19 mouse cellular contexts compared by ENCODE assay signal in the genomic region with DNA sequence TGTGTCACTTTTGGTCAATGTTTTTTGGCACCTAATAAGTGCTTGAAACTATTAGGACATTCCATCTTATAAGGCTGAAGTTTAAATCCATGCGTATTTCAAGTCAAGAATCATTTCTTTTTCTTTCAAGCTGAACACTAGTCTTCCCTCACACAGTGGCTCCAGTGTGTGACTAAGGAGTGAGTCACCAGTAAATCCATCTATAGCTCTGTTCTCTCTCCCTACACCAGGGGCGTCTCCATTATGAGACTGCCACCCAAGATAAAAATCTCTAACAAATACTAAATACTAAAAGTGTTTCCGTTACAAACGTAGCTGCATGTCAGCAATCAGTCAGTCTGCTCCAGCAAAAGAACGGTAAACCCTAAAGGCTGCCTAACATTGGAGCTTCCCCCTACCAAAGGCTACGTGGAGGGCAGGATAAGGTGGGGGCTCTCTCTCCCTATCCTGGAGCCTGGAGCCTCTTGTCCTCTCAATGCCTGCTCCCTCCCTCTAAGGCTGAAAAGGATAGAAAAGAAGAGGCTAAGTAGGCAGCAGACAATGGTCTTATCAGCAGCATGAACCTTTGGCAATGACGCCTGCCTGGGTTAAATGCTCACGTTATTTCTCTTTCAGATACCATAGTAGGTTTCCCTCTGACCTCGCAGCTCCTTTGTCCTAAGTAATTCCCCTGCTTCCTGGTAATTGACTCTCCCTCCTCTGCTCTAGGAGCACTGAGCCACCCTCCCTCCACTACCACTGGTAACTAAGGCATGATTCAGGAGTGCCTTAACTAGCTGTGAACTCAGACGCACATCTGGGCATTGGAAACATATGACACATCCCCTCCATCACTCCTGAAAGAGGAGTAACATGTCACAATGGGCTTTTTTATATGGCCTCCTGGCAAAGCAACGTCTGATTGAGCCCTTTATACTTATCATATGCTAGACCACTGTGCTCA.
A peak's percentile ranks its signal among the peaks of the same experiment; 100 is the strongest.
DNase-seq lines count a peak whose midpoint lies in the region; ATAC-seq and TF ChIP-seq lines count a peak whose summit lies in the region.
"Had no signal": no experiment of that assay in that cellular context is flagged by ENCODE, and none has a peak within 500 bp of the region (broad histone marks: within the 10 kb centered on the region; RNA-seq: fewer than 3 reads in every experiment).

No protein-coding gene starts in this region.

- H3K9me3 ChIP-seq in heart, embryonic 12.5 days (replicated peaks) = 0 out of 2 replicates have a peak, but pooled peaks cover 2% of the 10 kb centered on the region
- H3K9me3 ChIP-seq: midbrain, embryonic 12.5 days; neural tube, embryonic 12.5 days had no signal

- no peak overlapping the region for H3K4me2 ChIP-seq in heart, embryonic 12.5 days
- H3K4me2 ChIP-seq: limb, embryonic 13.5 days; midbrain, embryonic 12.5 days; neural tube, embryonic 12.5 days had no signal

- peaks cover 24% of the 10 kb centered on the region for H3K4me1 ChIP-seq in heart, embryonic 12.5 days (replicated peaks)
- H3K4me1 ChIP-seq in olfactory bulb, adult 2 months (ENCODE audit: control insufficient read depth, insufficient read depth, low read length) = peaks cover 3% of the 10 kb centered on the region; the same call in 1 of the 2 replicates
- H3K4me1 ChIP-seq: neural tube, embryonic 12.5 days had no signal

- intact Hi-C loops in heart, postnatal 36 days (cut with DNase I) = no loop called here

- H3K9ac ChIP-seq in heart, embryonic 12.5 days = no peak overlapping the region
- H3K9ac ChIP-seq: limb, embryonic 13.5 days; liver, postnatal 0 days; midbrain, embryonic 12.5 days; neural tube, embryonic 12.5 days had no signal

- peak; percentile 15; the same call in 1 of the 2 replicates for ATAC-seq in heart, embryonic 12.5 days (ENCODE audit: insufficient number of reproducible peaks, low FRiP score)
- ATAC-seq: liver, postnatal 0 days had no signal

- no peak overlapping the region for H3K4me3 ChIP-seq in heart, embryonic 12.5 days
- H3K4me3 ChIP-seq in olfactory bulb, adult 2 months (ENCODE audit: insufficient read depth, low read depth, low read length) = no peak overlapping the region
- H3K4me3 ChIP-seq: heart, adult 2 months; limb, embryonic 13.5 days; midbrain, embryonic 12.5 days; neural tube, embryonic 12.5 days had no signal

- whole genome bisulfite sequencing in heart, embryonic 12.5 days = 29% methylated on average over 11 of the region's 11 CpGs
- 37% methylated on average over 11 of the region's 11 CpGs for WGBS in olfactory bulb, adult 2 months

- H3K27ac ChIP-seq in heart, embryonic 12.5 days (ENCODE audit: poor library complexity, severe bottlenecking) = no peak overlapping the region
- H3K27ac ChIP-seq in olfactory bulb, adult 2 months (ENCODE audit: insufficient read depth, low read depth, low read length) = peak overlapping the region; percentile 88
- H3K27ac ChIP-seq: heart, adult 2 months; limb, embryonic 13.5 days; midbrain, embryonic 12.5 days; neural tube, embryonic 12.5 days had no signal

- no peak for DNase-seq in heart, postnatal 36 days
- DNase-seq in lung, postnatal 36 days = peak; percentile 10
- DNase-seq in lung, postnatal 25 days (ENCODE audit: low spot score) = no peak
- DNase-seq in MN1 (ENCODE audit: low spot score) = peak; percentile 43
- DNase-seq in layer of hippocampus, adult 11-12 months (ENCODE audit: low spot score) = no peak
- DNase-seq in layer of hippocampus, adult 9-11 months = no peak
- DNase-seq: adrenal gland, adult 2 months; cerebellum, adult 8-10 months; embryo, embryonic 11 days; heart, adult 2 months; liver, postnatal 0 days; spleen, adult 18-20 months; thymus, adult 18-20 months had no signal

- no peaks in the 10 kb centered on the region for H3K27me3 ChIP-seq in heart, embryonic 12.5 days (replicated peaks)
- H3K27me3 ChIP-seq: CH12.LX; limb, embryonic 13.5 days; midbrain, embryonic 12.5 days; neural tube, embryonic 12.5 days had no signal

- TF ChIP-seq POLR2A in olfactory bulb, adult 2 months (IDR thresholded peaks at IDR 0.05; ENCODE audit: insufficient read depth, low read depth, low read length) = no peak

- TF ChIP-seq CTCF in olfactory bulb, adult 2 months (IDR thresholded peaks at IDR 0.05; ENCODE audit: insufficient read depth, low read depth, low read length) = no peak

- 0 out of 2 replicates have a peak, but pooled peaks cover 2% of the 10 kb centered on the region for H3K36me3 ChIP-seq in heart, embryonic 12.5 days
- H3K36me3 ChIP-seq: midbrain, embryonic 12.5 days; neural tube, embryonic 12.5 days had no signal

Comparison
In these comparisons a context has a peak if more than half of its experiments do, and no peak if none do; other contexts are left out.
1. DNase-seq: peak in lung, postnatal 36 days (single experiment) and MN1 (single experiment); none in heart, postnatal 36 days (0 of 2), lung, postnatal 25 days (single experiment), layer of hippocampus, adult 11-12 months (single experiment) and layer of hippocampus, adult 9-11 months (single experiment).